Mouse (Mus musculus) left cerebral cortex, postnatal 36 days (tissue): ENCODE data around the gene Lrp5. TPM values are rescaled to one million over a fixed set of nuclear protein-coding genes. Genes with fewer than 3 reads are reported as not detected.

Experiments used
- DNase-seq, 2 experiments: peaks; one replicate each; pipeline ENCODE4 v3.0.0; 2021 to 2022; ENCODE audit warnings: low spot score in 2 of 2, mixed read lengths in 1 of 2
- intact Hi-C: fragments of 180-260 bp; cut with DNase I; formaldehyde crosslinking; loops from one replicate; pipeline ENCODE4 v1.15.1; 2025
- total RNA-seq, 2 experiments: library from RNA; stranded (reverse); gene quantifications; 2 replicates each; pipeline ENCODE4 v1.2.3; 2021

Gene Lrp5
- total RNA-seq, 2 experiments from 2014 or later: 9.1 to 9.2 TPM

DNA sequence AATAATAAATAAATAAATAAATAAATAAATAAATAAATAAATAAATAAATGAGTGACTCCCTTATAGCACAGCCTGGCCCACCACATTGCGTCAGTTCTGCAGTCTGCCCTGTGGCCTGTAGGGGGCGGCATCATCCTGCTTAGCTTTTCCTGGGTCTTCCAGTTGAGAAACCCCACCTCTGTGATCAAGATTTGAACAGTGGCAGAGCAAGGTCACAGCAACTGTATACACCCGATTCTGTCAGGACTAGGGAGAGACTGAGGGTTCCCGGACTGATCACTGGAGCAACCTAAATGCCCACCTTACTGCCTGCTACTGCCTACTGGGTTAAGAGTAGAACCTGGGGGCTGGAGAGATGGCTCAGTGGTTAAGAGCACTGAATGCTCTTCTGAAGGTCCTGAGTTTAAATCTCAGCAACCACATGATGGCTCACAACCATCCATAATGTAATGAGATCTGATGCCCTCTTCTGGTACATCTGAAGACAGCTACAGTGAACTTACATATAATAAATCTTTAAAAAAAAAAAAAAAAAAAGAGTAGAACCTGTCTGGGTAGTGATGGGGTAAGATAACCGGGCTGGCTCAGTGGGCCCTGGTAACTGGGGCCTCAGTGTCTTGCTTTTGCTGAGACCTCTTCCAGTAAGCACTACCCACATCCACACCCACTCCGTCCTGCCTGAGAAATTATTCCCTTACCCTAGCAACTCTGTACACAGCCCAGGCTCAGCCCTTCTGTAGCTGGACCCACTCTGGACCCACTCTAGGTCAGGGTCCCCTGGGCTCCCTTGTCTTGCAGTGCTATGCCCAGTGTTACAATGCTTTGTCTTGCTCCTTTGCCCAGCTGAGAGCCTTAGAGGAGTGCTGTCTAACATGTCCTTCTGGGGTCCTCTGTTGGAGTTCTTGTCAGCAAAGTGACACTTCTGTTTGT is 13.4 kb upstream of the Lrp5 start:
- intact Hi-C loops: loop anchor here (5.0 kb wide), 1 partner anchor 117 kb away; no protein-coding TSS in a partner anchor

DNA sequence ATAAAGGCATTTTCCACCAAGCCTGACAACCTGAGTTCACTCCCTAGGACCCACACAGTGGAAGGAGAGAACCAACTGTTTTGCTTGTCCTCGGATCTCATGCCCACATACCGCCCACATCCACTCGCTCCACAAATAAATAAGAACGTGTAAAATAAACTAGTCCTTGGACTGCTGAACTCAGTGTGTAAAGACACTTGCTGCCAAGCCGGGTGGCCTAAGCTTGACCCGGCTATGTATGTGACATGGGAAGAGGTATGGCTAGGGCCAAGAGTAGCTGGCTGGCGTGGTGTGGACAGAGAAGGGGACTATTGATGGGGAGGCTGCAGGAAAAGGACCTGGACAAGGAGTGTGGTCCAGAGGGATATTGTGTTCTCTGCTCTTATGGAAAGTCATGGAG is 11.7 kb upstream of the Lrp5 start:
- no peak for DNase-seq
- intact Hi-C loops: no loop called here

More for the DNA sequence above, 13.4 kb upstream of the Lrp5 start:
- DNase-seq: peak; percentile 63 to 66

DNA sequence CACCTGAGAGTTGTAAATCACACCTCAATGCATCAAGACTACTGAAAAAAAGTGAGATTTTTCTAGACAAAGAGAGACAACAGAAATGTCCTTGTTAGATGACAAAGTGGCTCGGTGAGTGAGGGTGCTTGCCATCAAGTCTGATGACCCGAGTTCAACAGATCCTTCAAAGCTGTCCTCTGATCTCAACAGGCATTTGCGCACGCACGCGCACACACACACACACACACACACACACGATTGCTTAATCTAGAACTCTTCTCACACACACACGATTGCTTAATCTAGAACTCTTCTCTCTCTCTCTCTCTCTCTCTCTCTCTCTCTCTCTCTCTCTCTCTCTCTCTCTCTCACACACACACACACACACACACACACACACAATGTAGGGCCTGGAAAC is 9.6 kb upstream of the Lrp5 start:
- DNase-seq: no peak
- intact Hi-C loops: no loop called here

DNA sequence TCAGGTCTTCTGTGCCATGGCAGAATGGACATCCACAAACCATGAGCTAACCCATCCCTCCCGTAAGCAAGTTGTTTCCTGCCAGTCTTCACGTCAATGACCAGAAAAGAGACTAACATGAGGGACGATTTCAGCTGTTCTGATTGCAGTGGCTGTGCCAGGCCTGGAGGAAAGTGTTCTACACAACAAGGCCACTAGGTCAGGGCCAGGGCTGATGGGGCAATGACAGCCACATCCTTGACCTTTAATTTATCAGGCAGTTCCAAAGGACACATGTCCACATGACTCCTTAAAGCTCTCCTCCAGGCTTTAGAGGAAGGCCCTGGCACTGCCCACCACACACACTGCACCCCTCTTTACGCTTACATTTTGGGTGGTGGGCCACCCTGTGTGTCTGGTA is 9.1 kb upstream of the Lrp5 start:
- intact Hi-C loops: no loop called here

DNA sequence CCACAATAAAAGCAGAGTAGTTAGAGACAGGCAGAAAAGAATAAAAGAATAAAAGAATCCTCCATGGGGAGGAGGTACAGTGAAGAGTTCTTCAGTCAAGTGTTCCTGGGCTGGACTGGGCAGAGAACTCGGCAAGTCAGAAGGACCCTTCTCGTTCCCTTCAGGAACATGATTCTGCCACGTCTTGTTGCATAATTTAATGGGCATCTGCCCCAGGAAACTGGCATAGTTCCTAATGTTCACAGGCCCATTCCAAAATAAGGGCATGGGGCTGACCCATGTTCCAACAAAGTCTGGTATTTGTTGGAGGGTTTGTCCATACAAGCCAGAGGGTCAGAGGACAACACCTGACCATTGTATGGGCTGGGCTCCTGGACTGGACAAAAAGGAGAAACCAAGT is 8.6 kb upstream of the Lrp5 start:
- intact Hi-C loops: no loop called here
- DNase-seq: no peak

More for the DNA sequence above, 9.1 kb upstream of the Lrp5 start:
- no peak for DNase-seq

DNA sequence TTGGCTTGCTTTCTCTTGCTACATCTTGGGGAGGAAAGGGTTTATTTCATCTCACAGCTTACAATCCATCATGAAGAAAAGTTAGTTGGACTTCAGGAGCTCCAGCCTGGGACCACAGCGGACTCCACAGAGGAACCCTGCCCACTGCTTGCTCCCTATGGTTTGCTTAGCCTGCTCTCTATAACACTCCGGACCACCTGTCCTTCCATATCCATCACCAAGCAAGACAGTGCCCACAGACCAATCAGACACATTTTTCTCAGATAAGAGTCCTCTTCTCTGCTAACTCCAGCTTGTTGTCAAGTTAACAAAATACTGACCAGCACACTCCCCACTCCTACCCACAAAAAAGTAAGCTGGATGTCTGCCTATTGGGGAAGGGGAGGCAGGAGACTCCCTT is 8.1 kb upstream of the Lrp5 start:
- DNase-seq: no peak
- intact Hi-C loops: no loop called here

DNA sequence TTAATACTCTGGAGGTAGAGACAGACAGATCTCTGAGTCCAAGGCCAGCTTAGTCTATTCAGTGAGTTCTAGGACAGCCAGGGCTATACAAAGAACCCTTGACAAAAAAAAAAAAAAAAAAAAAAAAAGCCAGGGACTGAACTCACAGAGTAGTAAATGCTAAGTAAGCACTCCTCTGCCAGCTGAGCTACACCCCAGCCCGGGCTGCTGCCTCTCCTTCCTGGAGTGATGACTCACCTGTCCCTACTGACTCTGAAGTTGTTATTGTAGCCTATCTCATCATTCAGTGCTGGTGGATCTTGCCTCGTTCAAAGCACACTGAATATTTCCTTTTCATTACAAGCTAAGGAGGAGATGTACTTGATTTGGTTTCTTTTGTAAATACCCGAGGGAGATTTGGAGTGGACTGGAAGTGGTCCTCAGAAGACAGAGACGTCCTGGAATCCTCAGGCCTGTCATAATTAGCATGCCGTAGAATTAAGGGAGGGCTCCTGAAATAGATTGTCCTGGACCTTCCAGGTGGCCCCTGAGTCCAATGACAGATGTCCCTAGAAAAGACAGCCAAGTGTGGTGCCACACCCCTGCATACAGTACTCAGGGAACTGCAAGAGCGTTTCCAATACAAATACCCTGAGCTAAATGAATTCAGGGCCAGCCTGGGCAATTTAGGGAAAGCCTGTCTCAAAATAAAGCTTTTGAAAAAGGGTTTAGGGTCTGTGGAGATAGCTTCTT is 6.2 kb upstream of the Lrp5 start:
- no peak for DNase-seq
- intact Hi-C loops: no loop called here

GRCm38 (mm10) chr19:3691337-3691736 is 5.0 kb upstream of the Lrp5 start:
- intact Hi-C loops: no loop called here

GRCm38 (mm10) chr19:3687676-3688171 is 1.4 kb upstream of the Lrp5 start:
- DNase-seq: no peak
- intact Hi-C loops: no loop called here

More at GRCm38 (mm10) chr19:3691337-3691736, 5.0 kb upstream of the Lrp5 start:
- DNase-seq: no peak

GRCm38 (mm10) chr19:3685611-3686214 is 651 bp downstream of the Lrp5 start:
- no peak for DNase-seq
- intact Hi-C loops: no loop called here

DNA sequence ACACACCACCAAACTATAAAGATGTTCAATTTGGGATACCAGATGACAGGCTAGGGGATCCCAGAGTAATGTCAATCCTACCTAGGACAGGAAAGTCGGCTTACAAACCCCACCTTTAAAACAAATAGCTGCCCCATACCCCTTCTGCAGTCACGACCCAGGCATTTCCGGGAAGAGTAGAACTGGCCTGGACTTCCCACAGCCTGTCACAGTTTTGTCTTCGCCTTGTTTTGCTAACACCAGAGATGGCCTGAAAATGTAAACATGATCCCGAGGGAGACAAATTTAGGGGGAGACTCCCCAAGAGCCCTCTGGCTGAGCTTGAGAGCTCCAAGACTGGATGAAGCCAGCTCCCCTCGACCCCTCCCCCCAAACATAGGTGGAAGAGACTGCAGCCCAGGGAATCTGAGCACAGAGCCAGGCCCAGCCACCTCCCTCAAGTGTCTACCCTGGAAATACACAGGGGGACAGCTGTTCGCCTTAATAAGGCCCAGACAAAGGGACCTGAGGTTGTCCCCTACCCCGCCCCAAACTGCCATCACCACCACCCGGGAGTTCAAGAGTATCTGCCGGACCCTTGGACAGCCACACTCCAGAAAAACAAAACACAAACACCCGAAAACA is 1.3 kb downstream of the Lrp5 start:
- no peak for DNase-seq
- intact Hi-C loops: no loop called here

- DNase-seq: no peak
- intact Hi-C loops: no loop called here
These were observed 1.9 kb downstream of the Lrp5 start for GRCm38 (mm10) chr19:3684414-3684813.

- intact Hi-C loops: no loop called here
- peak in 1 of 2 experiments; percentile 50 for DNase-seq
These were observed 4.9 kb downstream of the Lrp5 start for GRCm38 (mm10) chr19:3681310-3681934.

- intact Hi-C loops: no loop called here
These were observed 5.6 kb downstream of the Lrp5 start for GRCm38 (mm10) chr19:3680732-3681131.

DNA sequence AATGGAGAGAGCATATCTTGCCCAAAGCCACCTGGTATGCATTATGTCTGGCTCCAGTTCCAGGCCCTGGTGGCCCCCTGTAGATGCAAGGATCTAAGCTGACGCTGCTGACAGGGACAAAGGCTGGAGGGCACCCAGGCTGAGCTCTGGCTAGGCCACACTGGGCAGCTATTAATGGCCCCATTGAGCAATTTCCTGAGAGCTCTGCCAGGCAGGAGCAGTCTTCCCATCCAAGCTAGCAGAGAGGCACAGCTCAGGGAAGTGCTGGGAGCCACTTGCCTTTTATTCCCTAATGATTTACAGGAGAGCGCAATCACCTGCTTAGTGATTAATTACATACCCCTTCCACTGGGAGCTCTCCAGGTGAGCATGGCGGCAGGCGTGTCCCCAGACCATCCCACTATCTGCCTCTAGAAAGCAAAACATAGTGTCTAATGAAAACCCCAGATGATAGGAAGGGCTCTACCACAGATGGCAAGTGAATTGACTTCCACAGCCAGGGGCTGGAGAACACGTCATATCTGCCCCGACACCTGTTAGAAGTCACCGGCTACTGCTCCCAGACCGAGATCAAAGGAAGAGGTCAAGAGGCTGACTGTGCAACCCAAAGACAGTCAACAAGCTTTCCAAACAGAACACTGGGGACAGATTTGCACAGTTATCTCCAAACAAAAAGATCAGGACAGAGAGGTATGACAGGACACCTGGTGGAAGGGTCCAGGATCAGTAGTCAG is 12.1 kb downstream of the Lrp5 start:
- no peak for DNase-seq
- intact Hi-C loops: no loop called here

More at GRCm38 (mm10) chr19:3680732-3681131, 5.6 kb downstream of the Lrp5 start:
- no peak for DNase-seq

GRCm38 (mm10) chr19:3673149-3673548 is 13.2 kb downstream of the Lrp5 start:
- intact Hi-C loops: no loop called here
- no peak for DNase-seq

DNA sequence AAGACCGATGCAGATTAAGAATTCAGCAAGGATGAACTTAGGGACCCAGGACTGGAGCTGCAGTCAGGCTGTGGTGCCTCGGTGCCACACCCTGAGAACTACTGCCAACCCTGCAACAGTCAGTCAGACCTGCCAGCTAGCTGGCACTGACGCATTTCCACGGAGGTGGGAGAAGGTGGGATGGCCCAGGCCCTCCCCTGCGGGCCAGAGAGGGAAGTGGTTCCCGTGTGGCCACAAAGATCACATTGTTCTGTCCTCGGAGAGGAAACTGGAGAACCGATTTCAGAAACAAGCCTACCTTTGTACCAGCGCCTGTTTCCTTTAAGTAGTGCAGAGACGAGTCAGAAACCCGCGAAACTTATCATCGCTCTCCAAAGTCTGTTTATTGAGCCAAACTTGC is 17.3 kb downstream of the Lrp5 start:
- no peak for DNase-seq
- intact Hi-C loops: no loop called here

GRCm38 (mm10) chr19:3668551-3668950 is 17.8 kb downstream of the Lrp5 start:
- intact Hi-C loops: no loop called here
- no peak for DNase-seq

GRCm38 (mm10) chr19:3667979-3668378 is 18.4 kb downstream of the Lrp5 start:
- intact Hi-C loops: no loop called here
- no peak for DNase-seq
